Mouse (Mus musculus) kidney, postnatal 4 days (tissue): ENCODE results near the gene Rab40c.
A peak's percentile ranks its signal among the peaks of the same experiment; 100 is the strongest.
"Not testable (repeated sequence)": the region's sequence is repeated elsewhere in the genome, so short reads cannot be mapped to it uniquely, and the experiment has no call there.

ENCODE experiments used
- DNase-seq, 2 experiments: peaks; one replicate each; pipeline ENCODE4 v3.0.0; 2021; ENCODE audit warnings: mixed read lengths in 2 of 2

Rab40c gene

DNA sequence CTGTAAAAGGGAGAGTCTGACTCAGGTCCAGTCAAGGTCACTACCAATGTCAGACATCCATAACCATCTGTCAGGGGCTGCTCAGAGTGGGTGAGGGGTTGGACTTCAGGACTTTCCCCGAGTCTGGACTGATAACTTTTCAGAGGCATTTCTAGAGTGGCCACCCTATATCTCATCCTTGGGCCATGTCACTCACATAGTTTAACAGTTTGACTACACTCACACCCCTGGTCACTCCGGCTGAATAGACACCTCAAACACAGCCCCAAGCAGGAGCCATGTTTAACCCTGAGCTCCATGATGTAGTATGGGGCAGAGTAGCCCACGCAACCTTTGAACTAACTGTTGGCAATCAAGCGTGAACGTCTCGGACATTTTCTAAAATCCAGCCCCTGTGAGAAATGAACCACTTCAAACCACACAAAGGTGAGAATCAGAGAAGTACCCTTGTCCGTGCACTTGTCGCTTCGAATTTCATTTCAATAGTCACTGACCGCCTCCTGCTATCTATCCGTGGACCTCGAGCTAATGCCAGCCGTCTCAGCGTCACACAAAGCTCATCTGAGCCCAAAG, 45.3 kb downstream of the Rab40c start:
- DNase-seq: no peak

DNA sequence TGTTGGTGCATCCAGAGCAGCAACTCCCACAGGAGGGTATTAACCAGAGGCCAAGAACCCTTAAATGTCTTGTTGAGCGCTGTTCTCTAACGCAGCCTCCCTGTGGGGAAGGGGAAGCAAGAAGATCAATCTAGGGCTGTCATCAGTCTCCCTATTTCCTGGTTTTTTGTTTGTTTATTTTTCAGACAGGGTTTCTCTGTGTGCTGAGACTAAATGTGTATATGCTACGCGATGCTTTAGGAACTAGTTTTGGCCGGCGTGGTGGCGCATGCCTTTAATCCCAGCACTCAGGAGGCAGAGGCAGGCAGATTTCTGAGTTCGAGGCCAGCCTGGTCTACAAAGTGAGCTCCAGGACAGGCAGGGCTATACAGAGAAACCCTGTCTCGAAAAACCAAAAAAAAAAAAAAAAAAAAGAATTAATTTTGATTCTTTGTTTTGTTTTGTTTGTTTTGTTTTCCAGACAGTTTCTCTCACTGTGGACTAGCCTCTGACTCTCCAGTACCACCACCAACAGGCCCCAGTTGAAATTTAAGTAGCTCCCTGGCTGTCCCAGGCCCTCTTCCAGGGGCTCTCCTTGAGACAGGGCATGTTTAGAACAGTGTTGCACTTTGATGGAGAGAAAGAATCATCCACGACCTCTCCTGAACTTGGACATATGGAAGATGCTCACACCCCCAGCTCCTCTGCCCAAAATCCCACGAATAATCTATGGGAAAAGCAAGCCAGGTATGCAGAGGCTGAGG, 46.0 kb downstream of the Rab40c start:
- no peak for DNase-seq

DNA sequence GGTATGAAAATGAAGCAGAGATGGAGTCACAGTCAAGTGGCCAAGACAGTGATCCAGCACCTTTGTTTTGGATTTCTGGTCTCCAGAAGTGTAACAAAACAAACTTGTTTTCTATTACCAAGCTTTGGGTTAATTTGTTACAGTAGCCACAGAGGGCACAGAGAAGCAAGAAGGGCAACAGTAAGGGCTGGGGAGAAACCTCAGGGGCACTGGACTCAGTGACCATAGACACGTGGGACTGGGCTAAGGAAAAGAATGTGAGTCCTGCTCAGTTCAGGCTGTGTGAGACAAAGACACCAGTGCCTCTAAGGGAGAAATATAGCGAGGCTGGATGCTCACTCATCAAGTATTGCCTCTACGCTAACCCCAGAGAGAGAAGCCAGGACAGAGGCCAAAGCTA, 46.9 kb downstream of the Rab40c start:
- DNase-seq: no peak

DNA sequence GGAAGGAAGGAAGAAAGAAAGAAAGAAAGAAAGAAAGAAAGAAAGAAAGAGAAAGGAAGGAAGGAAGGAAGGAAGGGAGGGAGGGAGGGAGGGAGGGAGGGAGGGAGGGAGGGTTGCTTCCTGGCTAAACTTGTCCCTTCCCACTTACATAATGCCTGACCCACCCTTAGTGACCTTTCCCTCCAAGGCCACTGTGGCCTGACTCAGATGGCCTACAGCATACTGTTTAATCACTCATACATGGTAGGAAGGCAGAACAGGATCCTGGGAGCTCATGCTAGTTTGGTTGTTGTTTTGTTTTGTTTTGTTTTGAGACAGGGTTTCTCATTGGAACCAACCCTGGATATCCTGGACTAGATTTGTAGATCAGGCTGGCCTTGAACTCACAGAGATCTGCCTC, 48.0 kb downstream of the Rab40c start:
- not testable (repeated sequence) for DNase-seq

DNA sequence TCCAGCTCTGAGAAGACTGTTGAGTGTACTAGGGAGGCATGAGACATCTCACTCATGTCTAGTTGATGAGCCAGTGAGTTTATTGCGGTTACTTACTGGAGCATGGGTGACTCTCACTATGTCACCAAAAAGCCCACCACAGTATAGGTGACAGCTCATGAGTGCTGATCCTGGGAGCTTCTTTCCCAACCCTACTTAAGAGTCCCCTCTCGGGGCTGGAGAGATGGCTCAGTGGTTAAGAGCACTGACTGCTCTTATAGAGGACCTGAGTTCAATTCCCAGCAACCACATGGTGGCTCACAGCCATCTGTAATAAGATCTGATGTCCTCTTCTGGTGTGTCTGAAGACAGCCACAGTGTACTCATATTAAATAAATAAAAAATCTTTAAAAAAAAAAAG, 49.6 kb downstream of the Rab40c start:
- no peak for DNase-seq

DNA sequence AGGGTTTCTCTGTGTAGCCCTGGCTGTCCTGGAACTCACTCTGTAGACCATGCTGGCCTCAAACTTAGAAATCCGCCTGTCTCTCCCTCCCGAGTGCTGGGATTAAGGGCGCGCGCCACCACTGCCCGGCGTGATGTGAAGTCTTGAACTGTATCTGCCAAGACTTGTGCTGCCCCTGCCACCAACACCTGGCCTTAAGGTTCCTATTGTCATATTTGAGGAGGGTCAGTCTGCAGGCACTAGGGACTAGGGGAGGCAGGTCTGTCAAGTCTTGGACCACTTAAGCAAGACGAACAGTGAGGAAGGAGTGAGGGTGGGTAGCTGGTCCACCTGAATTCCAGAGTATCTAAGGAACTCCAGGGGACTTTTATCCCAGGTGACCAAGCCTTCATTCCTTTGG, 50.0 kb downstream of the Rab40c start:
- DNase-seq: no peak

DNA sequence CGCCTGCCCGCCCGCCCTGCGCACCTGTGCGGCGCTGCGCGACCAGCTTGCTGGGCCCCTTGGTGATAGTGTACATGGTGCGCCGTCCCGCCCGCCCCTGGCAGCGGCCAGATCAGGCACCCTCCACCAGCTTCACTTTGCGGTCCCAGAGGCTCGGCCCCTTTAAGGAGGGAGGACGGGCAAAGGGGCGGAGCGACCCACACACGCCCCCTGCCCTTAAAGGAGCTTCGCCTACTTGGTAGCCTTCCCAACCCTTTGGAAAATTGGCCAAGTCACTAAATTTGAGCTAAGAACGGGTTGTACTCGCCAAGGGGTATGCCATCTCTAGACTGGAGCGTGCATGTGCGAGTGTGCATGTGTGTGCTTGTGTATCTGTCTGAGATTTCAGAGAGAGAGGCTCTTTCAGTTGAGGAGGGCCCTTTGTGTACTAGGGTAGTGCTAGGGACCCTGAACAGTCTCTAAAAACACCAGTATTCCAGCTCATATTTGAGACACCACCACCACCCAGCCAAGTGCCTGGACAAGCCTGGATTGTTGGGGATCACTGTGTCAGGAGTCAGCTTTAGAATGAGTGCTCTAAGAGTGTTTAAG, 50.8 kb downstream of the Rab40c start, which contains the start of gene Mcrip2:
Mcrip2 (minus strand) TSS at position 164 of the 591 bp plus-strand sequence.
- DNase-seq: peak; percentile 84 to 90

DNA sequence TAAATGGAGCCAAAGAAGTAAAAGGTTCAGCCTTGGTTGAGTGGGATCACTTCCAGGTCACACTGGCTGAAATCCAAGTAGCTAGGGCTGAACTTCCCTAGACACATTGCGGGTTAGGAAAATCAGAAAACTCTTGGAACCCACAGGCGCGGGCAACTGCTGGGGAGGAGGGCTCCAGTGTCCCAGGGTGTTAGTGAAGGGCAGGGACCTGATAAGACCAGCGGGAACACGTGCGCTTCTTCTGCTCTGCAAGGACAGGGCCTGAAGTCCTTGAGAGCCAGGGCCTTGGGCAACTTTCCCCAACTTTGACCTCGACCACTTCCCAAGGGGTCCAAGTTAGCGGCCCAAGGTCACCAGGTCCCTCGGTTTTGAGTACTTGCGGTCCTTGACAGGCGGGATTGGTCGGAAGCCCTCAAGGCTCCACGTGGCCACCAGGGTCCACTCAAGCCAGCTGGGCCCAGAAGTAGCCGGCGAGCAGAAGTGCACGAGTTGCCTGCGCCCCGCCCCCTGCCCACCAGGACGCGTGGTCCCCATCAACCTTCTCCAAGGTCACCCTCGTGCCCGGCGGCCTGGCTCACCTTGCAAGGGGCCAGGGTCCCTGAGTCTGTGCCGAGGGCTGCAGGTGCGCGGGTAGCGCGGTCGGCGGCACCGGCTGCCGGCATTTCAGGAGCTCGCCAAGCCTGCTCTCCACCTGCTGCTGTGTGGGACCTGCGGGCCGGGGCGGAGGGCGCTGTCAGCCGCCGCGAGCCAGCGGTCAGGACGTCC, 51.5 kb downstream of the Rab40c start:
- DNase-seq: peak; percentile 70 to 82

DNA sequence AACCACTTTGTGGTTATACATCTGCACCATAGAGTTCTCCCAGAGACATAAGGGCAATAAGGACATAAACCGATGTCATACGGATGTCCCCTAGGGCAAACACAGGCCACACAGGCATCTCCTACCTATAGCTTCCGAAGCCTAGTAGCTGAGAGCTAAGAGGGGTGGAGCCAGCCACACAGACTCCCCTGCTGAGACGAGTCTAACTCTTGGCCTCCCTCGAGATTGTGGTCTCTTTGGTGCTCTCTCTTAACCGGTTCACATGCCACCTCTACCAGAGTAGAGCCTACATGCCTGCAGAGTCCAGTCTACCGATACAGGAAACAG, 52.1 kb downstream of the Rab40c start:
- DNase-seq: no peak

DNA sequence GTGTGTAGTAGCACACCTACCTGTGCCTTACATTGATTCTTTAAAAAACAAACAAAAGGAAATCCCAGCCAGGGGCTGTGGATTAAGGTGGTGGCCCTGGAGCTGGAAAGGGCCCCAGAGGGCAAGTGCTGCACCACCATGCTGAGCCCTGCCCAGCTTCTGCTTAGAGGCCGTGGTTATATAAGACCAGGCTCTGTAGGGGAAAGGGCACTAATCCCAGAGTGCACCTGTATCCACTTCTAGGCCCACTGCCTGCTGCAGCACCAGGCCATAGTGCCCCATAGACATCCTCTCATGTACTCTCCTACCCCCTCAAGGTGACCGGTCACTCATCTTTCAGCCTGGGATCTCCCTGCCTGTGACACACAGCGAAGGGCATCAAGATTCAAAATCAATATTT, 53.4 kb downstream of the Rab40c start:
- no peak for DNase-seq

DNA sequence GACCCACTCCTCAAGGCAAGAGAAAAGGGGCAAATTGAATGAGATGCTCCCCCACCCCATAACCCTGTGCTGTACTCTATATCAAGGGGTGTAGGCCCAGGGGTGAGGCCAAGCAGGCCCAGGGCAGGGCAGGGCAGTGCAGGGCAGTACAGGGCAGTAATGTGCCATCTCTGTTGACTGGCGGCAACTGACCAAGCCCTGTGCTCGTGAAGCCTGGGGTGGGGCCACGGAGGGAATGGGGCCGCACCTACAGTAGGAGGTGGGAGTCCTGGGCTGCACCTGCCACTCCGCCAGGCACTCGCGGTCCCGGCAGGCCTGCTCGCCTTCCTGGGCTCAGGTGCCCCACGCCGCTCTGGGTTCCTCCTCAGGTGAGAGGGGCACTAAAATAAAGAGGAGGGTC, 54.2 kb downstream of the Rab40c start:
- no peak for DNase-seq

DNA sequence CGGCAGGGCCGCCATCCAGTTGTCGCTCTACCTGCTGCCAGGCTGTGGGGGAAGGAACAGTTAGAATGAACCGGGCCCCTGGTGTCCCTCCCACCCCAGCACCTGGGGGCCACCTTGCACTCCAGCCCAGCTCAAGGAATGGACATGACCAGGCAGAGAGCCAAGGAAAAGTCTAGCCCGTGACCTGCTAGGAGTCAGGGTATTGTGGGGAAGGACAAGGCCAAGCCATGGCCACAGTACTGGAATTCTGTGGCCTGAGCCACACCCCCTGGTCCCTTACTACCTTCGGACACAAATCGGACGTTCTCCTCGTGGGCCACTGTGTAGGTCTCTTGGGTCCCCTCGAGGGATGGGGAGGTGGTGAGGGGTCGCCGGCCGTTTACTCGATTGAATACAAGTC, 55.2 kb downstream of the Rab40c start:
- no peak for DNase-seq

DNA sequence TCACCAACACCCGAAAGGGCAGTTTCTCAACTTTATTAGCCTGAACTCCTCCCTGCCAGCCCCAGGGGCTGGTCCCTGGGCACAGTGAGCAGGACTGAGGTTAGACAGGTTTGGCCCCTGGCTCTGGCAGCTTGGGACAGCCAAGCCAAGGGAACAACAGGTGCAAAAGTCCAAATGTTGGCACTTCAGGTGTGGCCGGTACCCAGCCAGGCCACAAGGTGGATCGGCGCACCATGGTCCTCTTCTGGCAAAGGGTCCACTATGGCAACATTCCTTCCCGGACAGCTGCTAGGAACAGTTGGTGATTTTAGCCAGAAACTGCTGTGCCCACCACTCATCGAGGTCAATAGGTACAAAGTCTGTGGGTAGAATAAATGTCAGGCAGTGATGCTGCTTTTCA, 55.8 kb downstream of the Rab40c start:
- peak in 1 of 2 experiments; percentile 39 for DNase-seq

DNA sequence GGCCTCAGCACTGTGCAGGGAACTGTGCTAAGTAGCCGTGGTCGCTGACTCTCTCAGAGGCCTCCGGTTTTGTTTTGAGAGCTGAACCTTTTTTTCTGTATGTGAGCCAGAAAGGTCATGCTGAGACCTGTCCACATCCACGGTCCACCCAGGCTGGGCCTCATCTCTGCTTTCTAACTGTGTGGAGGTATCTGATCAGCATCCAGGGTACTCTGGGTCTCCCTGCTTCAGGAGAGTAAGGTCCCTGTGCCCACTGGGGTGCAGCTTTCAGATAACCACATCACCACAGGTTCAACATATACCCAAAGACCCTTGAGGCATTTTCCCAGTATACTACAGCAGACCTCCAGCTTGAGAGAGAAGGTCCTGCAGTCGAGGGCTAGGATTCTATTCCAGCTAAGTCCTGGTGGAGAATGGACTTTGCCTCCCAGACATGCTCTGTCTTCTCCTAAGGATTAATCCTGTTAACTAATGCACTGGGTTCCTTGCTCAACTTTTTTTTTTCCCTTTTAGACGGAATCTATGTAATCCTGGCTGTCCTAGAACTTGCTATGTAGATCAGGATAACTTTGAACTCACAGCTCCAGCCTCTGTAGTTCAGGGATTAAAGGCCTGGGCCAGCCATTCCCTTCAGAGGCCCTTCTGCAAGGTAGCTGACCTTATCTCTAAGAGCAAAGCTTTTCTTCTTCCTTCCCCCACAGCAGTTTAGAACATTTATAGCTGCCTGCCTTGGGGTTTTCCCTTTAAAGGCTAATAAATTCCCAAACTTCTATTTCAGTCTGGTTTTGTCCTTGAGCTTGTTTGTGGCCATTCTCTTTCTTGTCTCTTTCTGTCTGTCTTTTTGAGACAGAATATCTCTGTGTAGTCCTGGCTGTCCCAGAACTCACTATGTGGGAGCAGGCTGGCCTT, 57.6 kb downstream of the Rab40c start:
- DNase-seq: no peak

DNA sequence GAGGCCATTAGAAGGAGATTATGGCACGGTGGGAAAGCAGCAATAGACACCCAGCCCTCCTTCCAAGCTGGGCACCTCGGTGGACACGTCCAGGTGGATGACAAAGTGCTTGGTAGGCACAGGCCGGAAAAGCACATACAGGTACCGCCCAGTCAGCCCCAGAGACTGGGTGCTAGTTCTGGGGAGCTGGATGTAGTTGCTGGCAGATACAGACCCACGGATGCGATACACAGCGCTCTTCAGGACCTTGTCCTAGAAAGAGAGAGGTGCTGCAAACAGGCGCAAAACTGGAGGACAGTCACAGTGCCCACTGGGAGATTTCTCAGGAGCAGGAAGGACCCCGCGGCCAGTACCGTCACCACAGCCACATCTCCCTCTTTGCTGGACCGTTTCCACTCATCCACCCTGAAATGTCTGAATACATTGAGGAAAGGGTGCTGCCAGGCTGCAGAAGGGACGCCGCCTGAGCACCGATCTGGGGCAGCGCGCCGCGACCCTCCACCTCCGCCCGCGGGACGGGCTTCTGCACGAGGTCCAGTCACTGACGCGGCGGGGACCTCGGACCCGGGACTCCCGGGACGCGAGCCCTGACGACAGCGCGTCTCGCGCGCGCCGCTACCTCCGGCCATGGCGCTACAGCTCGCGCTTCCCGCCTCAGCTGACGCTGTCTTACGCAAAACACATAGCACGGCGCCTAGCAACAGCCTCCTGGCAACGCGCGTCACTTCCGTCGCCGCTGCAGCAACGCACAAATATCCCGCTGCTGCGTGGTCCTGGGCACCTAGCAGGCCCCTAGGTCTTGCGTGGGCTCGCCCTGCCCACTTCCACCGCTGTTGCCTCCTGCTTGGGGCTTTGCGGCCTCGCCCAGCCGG, 58.5 kb downstream of the Rab40c start, which contains the start of gene Wdr90:
Wdr90 (minus strand) TSS at position 670 of the 872 bp plus-strand sequence.
- DNase-seq: peak; percentile 93 to 95

DNA sequence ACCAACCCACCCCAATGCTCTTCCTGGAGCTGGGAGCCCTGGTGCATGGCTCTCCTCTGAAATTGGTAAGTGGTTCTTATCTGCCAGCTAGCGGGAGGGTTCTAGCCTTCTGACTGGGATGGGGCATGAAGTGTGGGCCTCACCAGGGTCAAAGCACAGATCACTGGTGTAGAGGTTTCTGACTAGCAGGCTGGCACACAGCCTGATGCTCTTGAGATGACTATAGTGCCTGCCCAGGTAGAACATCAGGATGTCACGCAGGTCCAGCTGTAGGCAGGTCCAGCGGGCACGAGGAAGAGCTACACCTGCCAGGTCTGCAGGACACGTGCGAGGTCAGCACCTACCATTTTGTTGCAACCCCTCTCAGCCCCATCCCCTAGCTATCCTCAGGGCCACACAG, 59.3 kb downstream of the Rab40c start:
- DNase-seq: no peak

DNA sequence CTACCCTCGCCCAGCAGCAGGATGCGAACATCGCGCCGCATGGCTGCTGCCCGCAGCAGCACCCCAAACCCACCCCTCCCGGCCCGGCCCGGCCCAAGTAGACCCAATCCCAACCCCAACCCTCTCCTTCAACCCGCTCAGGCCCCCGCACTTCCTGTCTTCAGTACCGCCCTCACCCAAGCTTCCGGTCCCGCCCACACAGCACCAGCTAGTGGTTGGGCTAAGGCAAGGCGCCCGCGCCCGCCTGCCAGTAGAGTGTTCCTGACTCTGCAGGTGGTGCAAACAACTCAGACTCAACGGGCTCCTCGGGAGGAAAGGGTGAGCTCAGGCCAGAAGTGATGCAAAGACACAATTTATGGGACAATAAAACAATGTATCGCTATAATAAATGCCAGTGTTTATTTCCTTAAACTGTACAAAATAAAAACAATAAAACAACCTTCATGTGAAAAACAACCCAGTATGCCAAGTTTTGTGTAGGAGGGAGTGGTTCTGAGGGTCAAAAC, 75.1 kb downstream of the Rab40c start, which contains the start of gene Rhot2:
Rhot2 (minus strand) TSS at position 456 of the 506 bp plus-strand sequence.
- peak; percentile 96 to 97 for DNase-seq

DNA sequence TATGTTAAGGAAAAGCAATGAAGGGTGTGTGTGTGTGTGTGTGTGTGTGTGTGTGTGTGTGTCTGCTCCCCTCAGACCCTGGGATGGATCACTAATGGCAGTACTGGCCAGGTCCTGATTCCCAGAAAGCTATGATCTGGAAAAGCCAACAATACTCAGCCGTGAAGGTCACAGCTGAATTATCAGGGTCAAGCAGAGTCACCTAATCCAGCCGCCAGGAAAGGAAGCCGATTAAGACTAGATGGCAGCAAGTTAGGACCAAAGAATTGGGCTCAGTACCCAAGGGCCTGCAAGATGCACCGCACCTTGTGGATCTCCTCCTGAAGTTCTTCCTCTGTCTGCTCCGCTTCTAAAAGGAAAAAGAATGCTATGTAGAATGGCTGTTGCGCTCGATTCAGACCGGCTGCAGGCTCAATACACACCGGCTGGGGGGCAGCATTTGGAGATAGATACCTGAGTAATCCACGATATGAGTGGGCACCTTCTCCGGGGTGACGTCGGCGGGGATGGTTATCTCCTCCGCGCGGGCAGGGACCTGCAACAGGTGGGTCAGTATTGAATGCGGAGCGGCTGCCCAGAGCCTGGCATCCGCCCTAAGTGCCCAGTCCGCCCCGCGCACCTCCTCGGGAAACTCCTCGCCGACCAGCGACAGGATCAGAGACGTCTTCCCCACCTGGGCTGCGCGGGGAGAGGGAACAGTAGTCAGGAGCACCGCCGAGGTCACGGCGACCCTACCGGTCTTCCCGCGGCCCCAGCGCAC, 75.7 kb downstream of the Rab40c start:
- DNase-seq: peak in 1 of 2 experiments; percentile 20

DNA sequence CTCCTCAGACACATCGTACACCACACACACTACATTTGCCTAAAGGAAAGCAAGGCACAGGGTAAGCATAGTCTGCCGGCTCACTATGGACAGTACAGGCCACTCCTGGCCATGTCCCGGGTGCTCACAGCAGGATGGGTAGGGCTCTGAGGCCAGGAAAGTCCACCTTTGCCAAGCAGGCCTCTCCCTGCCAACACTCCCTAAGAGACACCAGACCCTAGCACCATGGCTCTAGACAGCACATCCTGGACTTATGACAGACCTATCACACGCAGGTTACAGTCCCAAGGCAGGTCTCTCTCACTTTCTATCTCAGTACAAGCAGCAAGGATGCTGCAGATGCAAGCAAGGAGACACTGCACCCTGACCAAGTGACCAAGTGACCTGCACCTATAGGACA, 76.4 kb downstream of the Rab40c start:
- DNase-seq: no peak

DNA sequence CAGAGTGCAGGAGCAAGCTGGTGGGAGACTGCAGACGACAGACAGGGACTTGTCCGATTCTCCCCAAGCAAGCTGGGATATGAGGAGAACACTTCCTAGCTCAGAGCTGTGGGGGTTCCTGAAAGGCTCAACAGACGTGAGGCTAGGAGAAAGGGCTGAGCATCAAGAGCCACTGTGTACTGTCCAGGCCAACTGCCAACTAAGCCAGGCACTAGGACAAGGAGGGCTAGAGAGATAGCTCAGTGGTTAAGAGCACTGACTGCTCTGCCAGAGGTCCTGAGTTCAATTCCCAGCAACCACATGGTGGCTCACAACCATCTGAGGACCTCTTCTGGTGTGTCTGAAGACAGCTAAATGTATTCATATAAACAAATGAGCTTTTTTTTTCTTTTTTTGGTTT, 77.0 kb downstream of the Rab40c start:
- no peak for DNase-seq
